Mouse (Mus musculus) kidney, embryonic 16.5 days (tissue): ENCODE measurements at regions not wholly inside any gene's neighbourhood (a gene's known extent, or its start where the extent isn't known, plus 50 kb on each side); places are given as distances from the start of the nearest gene placed in this dataset.
A peak's percentile ranks its signal among the peaks of the same experiment; 100 is the strongest.

Experiments used
- ATAC-seq: fragments of 200-750 bp; cut with Nextera tagmentation; 2 replicates; pipeline ENCODE4 v1.8.0; 2017; ENCODE audit warnings: moderate TSS enrichment; ENCODE audit not compliant: low FRiP score, low TSS enrichment
- H3K27ac ChIP-seq: fragments of 300-500 bp; sonication (generic); 2 replicates; pipeline ENCODE4 v1.5.1; 2014; ENCODE audit warnings: low read length
- H3K27me3 ChIP-seq: fragments of 300-500 bp; sonication (generic); 2 replicates; pipeline ENCODE4 v1.6.1; 2014; ENCODE audit warnings: low read length, control low read depth, mixed read lengths; ENCODE audit not compliant: insufficient read depth
- H3K36me3 ChIP-seq: fragments of 300-500 bp; sonication (generic); 2 replicates; pipeline ENCODE4 v1.6.1; 2014; ENCODE audit warnings: low read length, control low read depth, mixed read lengths; ENCODE audit not compliant: insufficient read depth
- H3K4me1 ChIP-seq: fragments of 300-500 bp; sonication (generic); 2 replicates; pipeline ENCODE4 v1.6.1; 2014; ENCODE audit warnings: low read length, control low read depth, mixed read lengths; ENCODE audit not compliant: insufficient read depth
- H3K4me2 ChIP-seq: fragments of 300-500 bp; sonication (generic); replicated peaks from 2 replicates; pipeline ENCODE4 v1.6.1; 2014; ENCODE audit warnings: low read depth, low read length
- H3K4me3 ChIP-seq: fragments of 300-500 bp; sonication (generic); 2 replicates; pipeline ENCODE4 v1.5.1; 2014; ENCODE audit warnings: mild to moderate bottlenecking, low read length
- H3K9ac ChIP-seq: fragments of 300-500 bp; sonication (generic); replicated peaks from 2 replicates; pipeline ENCODE4 v1.6.1; 2014; ENCODE audit warnings: low read length
- H3K9me3 ChIP-seq: fragments of 300-500 bp; sonication (generic); 2 replicates; pipeline ENCODE4 v1.6.1; 2016; ENCODE audit warnings: low read length, control low read depth
- WGBS: fragments of 180-500 bp; shearing (Covaris S2); extraction: QIAGEN DNeasy Blood & Tissue Kit; methylation state at CpG from one replicate; pipeline ENCODE4 v1.1.7; 2014; 5-methylcytosine and 5-hydroxymethylcytosine counted together

DNA sequence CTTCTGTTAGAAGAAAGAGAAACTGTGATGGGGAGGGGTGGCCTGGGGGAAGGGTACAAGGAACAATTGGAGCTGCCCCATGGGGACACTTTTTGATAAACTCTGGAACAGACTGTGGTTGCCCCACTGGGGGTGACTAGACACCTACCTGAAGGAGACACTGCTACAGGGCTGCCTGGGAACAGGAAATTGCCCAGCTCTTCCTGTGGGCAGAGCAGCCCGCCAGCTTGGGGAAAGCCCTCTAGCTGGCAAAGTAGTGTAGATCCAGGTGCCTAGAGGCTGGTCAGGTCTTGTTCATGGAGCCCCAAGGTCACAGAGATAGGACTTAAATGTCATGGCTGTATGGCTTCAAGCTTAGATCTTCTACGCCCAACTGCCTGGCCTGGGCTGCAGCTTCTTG is 157.9 kb upstream of the Sdk2 start:
- WGBS: 85% methylated on average over 2 of the region's 2 CpGs

DNA sequence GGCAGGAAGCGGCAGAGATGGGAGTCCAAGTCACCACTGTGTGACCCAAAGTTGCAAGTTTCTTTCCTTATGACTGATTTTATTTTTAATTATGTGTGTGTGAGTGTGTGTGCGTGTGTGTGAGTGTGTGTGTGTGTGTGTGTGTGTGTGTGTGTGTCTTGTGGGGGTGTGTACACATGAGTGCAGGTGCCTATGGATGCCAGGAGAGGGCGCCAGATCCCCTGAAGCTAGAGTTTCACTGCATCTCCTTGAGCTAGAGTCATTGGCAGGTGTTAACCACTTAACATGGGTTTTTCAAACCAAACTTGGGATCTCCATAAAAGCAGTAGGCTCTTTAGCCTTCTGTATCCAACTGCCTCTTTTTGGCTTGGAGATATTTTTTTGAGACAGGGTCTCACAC is 156.2 kb upstream of the Sdk2 start:
- H3K4me1 ChIP-seq: peaks cover 8% of the 10 kb centered on the region
- no peak for ATAC-seq
- no peak overlapping the region for H3K4me3 ChIP-seq
- H3K9me3 ChIP-seq: peaks cover 4% of the 10 kb centered on the region; the same call in 1 of the 2 replicates
- no peak overlapping the region for H3K27ac ChIP-seq
- no peaks in the 10 kb centered on the region for H3K36me3 ChIP-seq
- peaks cover 4% of the 10 kb centered on the region; the same call in 1 of the 2 replicates for H3K27me3 ChIP-seq
- 88% methylated on average over 3 of the region's 3 CpGs for WGBS
- no peak overlapping the region for H3K9ac ChIP-seq
- H3K4me2 ChIP-seq: no peak overlapping the region

More for the DNA sequence above, 157.9 kb upstream of the Sdk2 start:
- H3K4me3 ChIP-seq: no peak overlapping the region
- H3K4me2 ChIP-seq: no peak overlapping the region
- peaks cover 7% of the 10 kb centered on the region for H3K9me3 ChIP-seq
- no peaks in the 10 kb centered on the region for H3K4me1 ChIP-seq
- no peaks in the 10 kb centered on the region for H3K36me3 ChIP-seq
- H3K27me3 ChIP-seq: no peaks in the 10 kb centered on the region
- no peak overlapping the region for H3K27ac ChIP-seq
- no peak overlapping the region for H3K9ac ChIP-seq
- ATAC-seq: no peak

DNA sequence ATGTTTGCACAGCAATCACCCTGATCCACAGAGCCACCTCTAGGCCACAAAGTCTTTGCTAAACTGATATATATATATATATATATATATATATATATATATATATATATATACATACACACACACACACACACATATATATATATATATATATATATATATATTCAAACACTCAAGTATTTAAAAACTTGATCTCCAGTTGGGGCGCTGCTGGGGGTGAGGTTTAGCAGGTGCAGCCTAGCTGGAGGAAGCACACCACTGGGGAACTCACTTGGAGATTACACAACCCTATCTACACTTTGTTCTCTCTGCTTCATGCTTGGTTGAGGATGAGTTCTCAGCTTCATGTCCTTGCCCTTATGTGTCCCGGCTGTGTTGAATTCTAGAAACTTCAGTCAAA is 153.6 kb upstream of the Sdk2 start:
- no peak overlapping the region for H3K27ac ChIP-seq
- WGBS: 91% methylated on average over 2 of the region's 2 CpGs
- peaks cover 21% of the 10 kb centered on the region for H3K4me1 ChIP-seq
- no peak for ATAC-seq
- no peak overlapping the region for H3K4me2 ChIP-seq
- H3K4me3 ChIP-seq: no peak overlapping the region
- peaks cover 11% of the 10 kb centered on the region; the same call in 1 of the 2 replicates for H3K27me3 ChIP-seq
- peaks cover 4% of the 10 kb centered on the region; the same call in 1 of the 2 replicates for H3K9me3 ChIP-seq
- H3K36me3 ChIP-seq: no peaks in the 10 kb centered on the region
- no peak overlapping the region for H3K9ac ChIP-seq

DNA sequence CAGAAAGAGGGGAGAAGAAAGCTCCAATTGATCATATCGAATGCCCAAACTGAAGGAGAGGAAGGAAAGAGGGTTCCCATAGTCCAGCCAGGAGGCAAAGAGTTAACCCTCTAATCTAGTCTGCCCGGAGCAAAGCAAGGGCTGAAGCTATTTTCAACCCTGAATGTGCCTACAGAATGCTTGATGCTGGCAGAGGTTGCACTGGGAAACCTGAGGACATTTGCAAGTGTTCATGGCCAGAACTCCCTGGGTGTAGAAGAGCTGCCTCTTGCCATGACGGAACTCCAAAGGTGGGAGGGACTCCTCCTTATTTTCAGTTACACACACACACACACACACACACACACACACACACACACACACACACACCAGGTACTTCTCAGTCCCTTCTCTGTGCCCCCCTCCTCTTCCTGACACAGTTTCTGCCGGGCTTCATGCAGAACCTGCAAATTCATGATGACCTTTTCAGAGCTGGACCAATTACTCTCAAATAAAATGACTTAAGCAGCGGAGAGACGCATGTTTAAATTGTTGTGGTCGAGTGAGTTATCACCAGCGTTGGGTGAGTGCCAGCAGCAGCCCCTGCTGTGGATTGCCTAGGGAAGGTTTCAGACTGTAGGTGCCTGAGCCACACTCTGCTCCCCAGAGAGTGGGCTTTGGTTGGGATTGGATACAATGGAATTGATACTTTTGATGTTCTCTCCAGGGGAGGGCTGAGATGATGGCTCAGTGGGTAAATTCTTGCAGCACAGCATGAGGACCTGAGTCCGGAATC is 152.1 kb upstream of the Sdk2 start:
- 23% methylated on average over 9 of the region's 9 CpGs for WGBS
- peaks cover 21% of the 10 kb centered on the region for H3K4me1 ChIP-seq
- H3K27ac ChIP-seq: no peak overlapping the region
- H3K36me3 ChIP-seq: no peaks in the 10 kb centered on the region
- H3K9me3 ChIP-seq: peaks cover 4% of the 10 kb centered on the region; the same call in 1 of the 2 replicates
- ATAC-seq: no peak
- H3K4me2 ChIP-seq: no peak overlapping the region
- H3K9ac ChIP-seq: no peak overlapping the region
- peaks cover 11% of the 10 kb centered on the region; the same call in 1 of the 2 replicates for H3K27me3 ChIP-seq
- no peak overlapping the region for H3K4me3 ChIP-seq

- WGBS: under 1% methylated on average over 15 of the region's 15 CpGs
- Histone ChIP-seq H3K27ac (no peak overlapping the region), H3K9ac (no peak overlapping the region; the same call in 1 of the 2 replicates), H3K27me3 (peaks cover 11% of the 10 kb centered on the region; the same call in 1 of the 2 replicates), H3K4me3 (peak overlapping the region; percentile 32), H3K36me3 (no peaks in the 10 kb centered on the region), H3K9me3 (no peaks in the 10 kb centered on the region; the same call in 1 of the 2 replicates), H3K4me1 (peaks cover 21% of the 10 kb centered on the region), H3K4me2 (peak overlapping the region; percentile 51)
- no peak for ATAC-seq
These were observed 150.5 kb upstream of the Sdk2 start for GRCm38 (mm10) chr11:114217245-114217757.

- no peak overlapping the region for H3K9ac ChIP-seq
- H3K27ac ChIP-seq: no peak overlapping the region
- peaks cover 21% of the 10 kb centered on the region for H3K4me1 ChIP-seq
- H3K9me3 ChIP-seq: no peaks in the 10 kb centered on the region
- no peak overlapping the region for H3K4me3 ChIP-seq
- ATAC-seq: no peak
- 5% methylated on average over 7 of the region's 7 CpGs for WGBS
- H3K4me2 ChIP-seq: 0 out of 2 replicates have a peak overlapping the region, but pooled peaks have one; percentile 51
- H3K36me3 ChIP-seq: no peaks in the 10 kb centered on the region
- peaks cover 11% of the 10 kb centered on the region; the same call in 1 of the 2 replicates for H3K27me3 ChIP-seq
These were observed 149.6 kb upstream of the Sdk2 start for GRCm38 (mm10) chr11:114216493-114216892.

DNA sequence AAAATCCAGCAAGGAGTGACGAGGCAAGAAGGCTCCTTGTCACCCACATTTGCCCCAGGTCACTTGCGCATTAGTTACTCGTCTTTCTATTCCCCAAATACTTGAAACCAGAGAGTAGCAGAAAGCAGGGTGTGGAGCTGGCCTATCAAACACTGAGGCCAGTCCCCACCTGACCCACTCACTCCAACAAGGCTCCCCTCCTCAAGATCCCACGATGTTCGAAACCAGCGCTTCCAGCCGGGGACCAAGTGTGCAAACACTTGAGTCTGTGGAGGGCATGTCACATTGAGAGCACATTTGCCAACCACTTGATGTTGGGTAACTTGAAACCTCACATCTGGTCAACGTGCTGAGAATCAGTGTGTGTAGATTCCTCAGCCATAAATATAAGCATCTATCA is 148.4 kb upstream of the Sdk2 start:
- Histone ChIP-seq H3K36me3 (no peaks in the 10 kb centered on the region), H3K9me3 (no peaks in the 10 kb centered on the region), H3K4me2 (no peak overlapping the region), H3K27ac (no peak overlapping the region), H3K27me3 (peaks cover 11% of the 10 kb centered on the region; the same call in 1 of the 2 replicates), H3K4me3 (no peak overlapping the region), H3K4me1 (peaks cover 21% of the 10 kb centered on the region), H3K9ac (no peak overlapping the region)
- no peak for ATAC-seq
- WGBS: 56% methylated on average over 8 of the region's 8 CpGs

DNA sequence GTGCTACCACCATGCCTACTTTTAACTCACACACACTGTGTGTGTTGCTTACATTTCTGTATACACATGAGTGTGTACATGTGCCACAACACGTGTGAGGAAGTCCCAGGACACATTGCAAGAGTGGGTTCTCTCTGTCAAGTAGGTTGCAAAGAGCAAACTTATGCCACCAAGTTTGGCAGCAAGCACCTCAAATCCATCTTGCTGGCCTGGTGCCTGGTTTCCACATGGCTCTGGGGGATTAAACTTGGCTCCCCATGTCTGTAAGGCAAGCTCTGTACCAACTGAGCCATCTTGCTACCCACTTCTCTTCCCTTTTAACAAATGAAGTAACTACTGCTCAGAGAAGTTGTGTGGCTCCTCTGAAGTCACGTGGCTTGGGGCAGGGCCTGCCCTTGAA is 145.3 kb upstream of the Sdk2 start:
- ATAC-seq: no peak
- Histone ChIP-seq H3K9me3 (no peaks in the 10 kb centered on the region), H3K4me1 (peaks cover 8% of the 10 kb centered on the region), H3K9ac (no peak overlapping the region), H3K27ac (no peak overlapping the region), H3K27me3 (no peaks in the 10 kb centered on the region; the same call in 1 of the 2 replicates), H3K4me2 (no peak overlapping the region), H3K36me3 (no peaks in the 10 kb centered on the region), H3K4me3 (no peak overlapping the region)
- 69% methylated on average over 2 of the region's 2 CpGs for whole genome bisulfite sequencing

GRCm38 (mm10) chr11:114205192-114205591 is 138.3 kb upstream of the Sdk2 start:
- ATAC-seq: no peak
- H3K4me2 ChIP-seq: no peak overlapping the region
- H3K27ac ChIP-seq: no peak overlapping the region
- no peak overlapping the region for H3K4me3 ChIP-seq
- 41% methylated on average over 2 of the region's 2 CpGs for WGBS
- H3K9ac ChIP-seq: no peak overlapping the region
- H3K27me3 ChIP-seq: no peaks in the 10 kb centered on the region
- H3K36me3 ChIP-seq: no peaks in the 10 kb centered on the region
- no peaks in the 10 kb centered on the region for H3K9me3 ChIP-seq
- H3K4me1 ChIP-seq: no peaks in the 10 kb centered on the region

DNA sequence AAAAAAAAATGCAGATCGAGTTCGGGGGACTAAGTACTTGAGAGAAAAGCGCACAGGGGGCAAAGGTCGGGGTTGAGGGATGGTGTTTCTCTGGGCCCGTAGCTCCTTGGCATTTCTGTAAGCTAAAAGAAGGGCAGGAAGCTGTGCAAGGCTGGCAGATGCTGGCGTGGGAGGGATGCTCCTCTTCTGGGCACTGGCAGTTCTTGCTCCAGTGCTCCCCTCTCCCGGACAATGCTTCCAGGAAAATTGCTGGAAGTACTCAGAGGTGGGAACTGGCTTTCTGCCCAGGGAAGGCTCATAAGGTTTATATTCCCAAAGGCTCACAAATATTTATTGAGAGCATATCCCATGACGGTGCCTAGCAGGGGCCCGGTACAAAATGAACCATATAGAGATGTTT is 136.6 kb upstream of the Sdk2 start:
- Histone ChIP-seq H3K27ac (no peak overlapping the region), H3K27me3 (no peaks in the 10 kb centered on the region), H3K4me2 (no peak overlapping the region), H3K36me3 (no peaks in the 10 kb centered on the region), H3K9me3 (no peaks in the 10 kb centered on the region), H3K4me3 (no peak overlapping the region), H3K9ac (no peak overlapping the region), H3K4me1 (peaks cover 11% of the 10 kb centered on the region)
- no peak for ATAC-seq
- WGBS: 44% methylated on average over 9 of the region's 9 CpGs
